Mouse (Mus musculus) cerebellum, adult 2 months (tissue): ENCODE measurements around the gene Bod1l.

Experiments
- CTCF ChIP-seq: fragments of 200-500 bp; IDR thresholded peaks from 2 replicates; pipeline ENCODE4 v1.5.1; 2011; ENCODE audit warnings: low read depth, mild to moderate bottlenecking, control low read depth, low read length, moderate library complexity, borderline replicate concordance; ENCODE audit not compliant: insufficient read depth
- POLR2A ChIP-seq: fragments of 200-500 bp; IDR thresholded peaks from 2 replicates; pipeline ENCODE4 v1.6.1; 2011; ENCODE audit warnings: low read length, control low read depth, borderline replicate concordance; ENCODE audit not compliant: insufficient read depth

- TF ChIP-seq CTCF: no peak
- TF ChIP-seq POLR2A: no peak
Observed at GRCm38 (mm10) chr5:41752721-41753120, 91.4 kb downstream of the Bod1l start.
